Mouse (Mus musculus) cortical plate, adult 2 months (tissue): ENCODE data around the gene Fgd2.
A peak's percentile ranks its signal among the peaks of the same experiment; 100 is the strongest.

Experiments used
- CTCF ChIP-seq: fragments of 200-500 bp; IDR thresholded peaks from 2 replicates; pipeline ENCODE4 v1.5.1; 2011; ENCODE audit warnings: mild to moderate bottlenecking, control low read depth, low read length; ENCODE audit not compliant: insufficient read depth; ENCODE audit errors: extremely low read depth
- POLR2A ChIP-seq: fragments of 200-500 bp; IDR thresholded peaks from 2 replicates; pipeline ENCODE4 v1.6.1; 2011; ENCODE audit warnings: mild to moderate bottlenecking, low read length, control low read depth; ENCODE audit not compliant: insufficient read depth; ENCODE audit errors: extremely low read depth

DNA sequence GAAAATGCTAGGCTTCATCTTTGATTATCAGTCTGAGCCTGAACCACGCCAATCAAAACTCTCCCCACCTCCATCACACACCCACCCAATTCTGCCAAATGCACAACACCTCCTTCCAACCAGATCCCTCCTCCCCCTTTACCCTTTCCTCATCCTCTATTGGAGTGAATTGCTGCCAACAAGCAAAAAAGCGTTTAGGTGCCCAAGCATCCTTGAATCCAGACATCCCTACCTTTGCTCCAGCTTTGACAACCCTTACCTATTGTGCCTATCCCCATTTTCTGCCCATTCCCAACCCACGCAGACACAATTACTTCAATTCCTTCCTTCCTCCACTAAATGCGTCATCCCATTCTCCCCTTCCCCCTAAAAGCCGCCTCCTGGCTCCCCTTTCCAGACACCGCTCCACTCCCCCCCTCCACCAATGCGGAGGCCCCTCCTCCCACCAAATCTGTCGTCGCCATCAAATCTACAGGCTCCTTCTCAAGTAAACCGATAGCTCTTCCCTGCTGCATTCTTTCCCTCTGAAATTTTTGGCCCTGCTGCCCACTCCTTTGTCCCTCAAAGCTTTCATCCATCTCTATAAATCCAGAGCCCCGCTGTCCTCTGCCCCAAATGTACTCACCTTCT, 14.1 kb upstream of the Fgd2 start:
- TF ChIP-seq CTCF, result no peak
- 0 out of 2 replicates have a peak, but pooled peaks have one; percentile 38 for TF ChIP-seq POLR2A
